Mouse (Mus musculus) cerebellum, postnatal 25 days (tissue): ENCODE measurements at regions not wholly inside any gene's neighbourhood (a gene's known extent, or its start where the extent isn't known, plus 50 kb on each side); places are given as distances from the start of the nearest gene placed in this dataset.

ENCODE experiments used
- DNase-seq, 2 experiments: peaks; one replicate each; pipeline ENCODE4 v3.0.0; 2021; ENCODE audit warnings: mixed read lengths in 2 of 2

GRCm38 (mm10) chr12:107850591-107850990, 152.8 kb downstream of the Bcl11b start:
- no peak for DNase-seq

GRCm38 (mm10) chr12:107852921-107853320, 150.5 kb downstream of the Bcl11b start:
- no peak for DNase-seq

DNA sequence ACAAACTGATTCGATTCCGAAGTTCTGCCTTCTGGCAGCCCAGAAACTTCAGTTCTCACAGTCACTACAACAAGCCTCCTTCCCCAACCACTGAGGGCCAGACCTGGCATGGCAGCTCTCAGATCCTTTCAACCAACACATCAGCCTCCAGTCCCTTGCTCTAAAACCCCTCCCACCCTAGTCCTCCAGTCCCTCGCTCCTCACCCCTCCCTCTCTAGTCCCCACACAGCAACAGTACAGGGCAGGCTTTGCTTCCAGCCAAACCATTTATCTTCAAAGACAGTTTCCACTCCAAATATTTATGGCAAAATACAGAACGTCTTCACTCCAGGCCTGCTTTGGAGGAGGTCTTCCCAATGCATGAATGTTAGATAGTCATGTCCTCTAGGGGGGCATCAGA, 147.9 kb downstream of the Bcl11b start:
- DNase-seq: no peak

GRCm38 (mm10) chr12:107856421-107857043, 146.9 kb downstream of the Bcl11b start:
- no peak for DNase-seq

GRCm38 (mm10) chr12:107858536-107859280, 144.7 kb downstream of the Bcl11b start:
- DNase-seq: no peak

DNA sequence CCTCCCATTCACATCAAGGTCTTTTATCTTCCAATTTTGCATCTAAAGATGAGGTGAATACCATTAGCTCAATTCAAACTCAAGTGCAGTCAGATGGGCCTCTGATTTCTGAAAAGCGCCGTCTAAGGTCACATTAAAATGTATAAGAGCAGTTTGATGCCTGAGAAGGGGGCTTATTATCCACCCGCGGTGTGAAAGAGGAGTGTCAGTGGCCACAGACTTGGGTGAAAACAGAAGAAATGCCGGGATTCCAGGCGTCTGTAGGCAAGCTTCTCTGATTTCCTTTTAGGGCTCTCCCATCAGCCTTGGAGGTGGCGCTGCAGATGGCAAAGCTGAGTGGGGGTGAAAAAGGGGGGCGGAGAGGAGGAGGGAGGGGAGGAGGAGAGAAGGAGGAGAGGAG, 143.7 kb downstream of the Bcl11b start:
- no peak for DNase-seq

DNA sequence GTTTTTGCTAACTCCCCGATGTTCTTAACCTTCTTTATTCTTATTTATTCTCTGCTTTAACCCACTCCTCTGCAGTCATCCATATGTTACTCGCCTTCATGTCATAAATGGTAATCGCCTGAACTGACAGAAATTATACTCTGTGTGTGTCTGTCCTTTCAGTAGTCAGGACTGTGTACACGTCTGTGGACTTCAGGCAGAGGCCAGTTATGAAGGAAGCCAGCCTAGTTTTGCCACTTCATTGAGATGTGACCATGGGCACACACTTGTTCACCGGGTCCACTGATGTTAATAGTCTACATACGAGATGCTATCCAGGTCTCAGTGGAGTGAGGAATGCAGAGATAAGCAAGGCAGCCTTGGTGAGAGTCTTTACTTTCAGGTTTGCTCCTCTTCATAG, 143.0 kb downstream of the Bcl11b start:
- no peak for DNase-seq
